Mouse (Mus musculus) stomach, embryonic 15.5 days (tissue): ENCODE data around the gene 9530077C05Rik. TPM values are rescaled to one million over a fixed set of nuclear protein-coding genes. Genes with fewer than 3 reads are reported as not detected.

ENCODE experiments used
- polyA plus RNA-seq: library from polyadenylated mRNA; unstranded; fragments of >200 nt; fragmentation: Nextera tagmentation; extraction: Ambion mirVana; gene quantifications from 2 replicates; pipeline ENCODE4 v1.2.1, GENCODE M21; 2015

Gene 9530077C05Rik
- polyA plus RNA-seq, 1 experiment from 2014 or later, result 4.0 TPM

Other genes starting within 250 kb of the 9530077C05Rik start
- 1.7 and 1.9 TPM in 2 replicates for gene Zfp872, start 223.4 kb upstream of the 9530077C05Rik start, polyA plus RNA-seq
- 31.1 and 33.5 TPM in 2 replicates for gene Zfp809, start 185.8 kb upstream of the 9530077C05Rik start, polyA plus RNA-seq
- gene Zfp599, start 151.6 kb upstream of the 9530077C05Rik start, polyA plus RNA-seq, result 3.9 and 4.4 TPM in 2 replicates
- gene Zfp810, start 103.9 kb upstream of the 9530077C05Rik start, polyA plus RNA-seq, result 15.7 and 20.1 TPM in 2 replicates
- gene Anln, start 22.3 kb upstream of the 9530077C05Rik start, polyA plus RNA-seq, result 47.9 and 49.8 TPM in 2 replicates
- gene Gm17545, start 42.8 kb downstream of the 9530077C05Rik start, polyA plus RNA-seq, result not detected in 2 replicates
- gene Rp9, start 58.2 kb downstream of the 9530077C05Rik start, polyA plus RNA-seq, result 79.5 and 81.0 TPM in 2 replicates
- gene Bbs9, start 64.2 kb downstream of the 9530077C05Rik start, polyA plus RNA-seq, result 9.9 and 12.4 TPM in 2 replicates